Mouse (Mus musculus) neural tube, embryonic 14.5 days (tissue): ENCODE measurements around the gene Ralgps1. TPM values are rescaled to one million over a fixed set of nuclear protein-coding genes. Genes with fewer than 3 reads are reported as not detected.
"Not testable (repeated sequence)": the region's sequence is repeated elsewhere in the genome, so short reads cannot be mapped to it uniquely, and the experiment has no call there.

ENCODE experiments used
- ATAC-seq: fragments of 200-750 bp; cut with Nextera tagmentation; 2 replicates; pipeline ENCODE4 v1.8.0; 2017; ENCODE audit warnings: low read depth, mild to moderate bottlenecking, moderate TSS enrichment, moderate library complexity
- H3K27ac ChIP-seq: fragments of 300-500 bp; sonication (generic); 2 replicates; pipeline ENCODE4 v1.5.1; 2014; ENCODE audit warnings: low read depth, mild to moderate bottlenecking, control low read depth, low read length, moderate library complexity, mixed read lengths
- H3K27me3 ChIP-seq: fragments of 300-500 bp; sonication (generic); 2 replicates; pipeline ENCODE4 v1.6.1; 2014; ENCODE audit warnings: low read length; ENCODE audit not compliant: control insufficient read depth, insufficient read depth
- H3K36me3 ChIP-seq: fragments of 300-500 bp; sonication (generic); 2 replicates; pipeline ENCODE4 v1.6.1; 2014; ENCODE audit warnings: low read length, mixed read lengths; ENCODE audit not compliant: control insufficient read depth, insufficient read depth
- H3K4me1 ChIP-seq: fragments of 300-500 bp; sonication (generic); 2 replicates; pipeline ENCODE4 v1.6.1; 2014; ENCODE audit warnings: low read length; ENCODE audit not compliant: control insufficient read depth, insufficient read depth
- H3K4me2 ChIP-seq: fragments of 300-500 bp; sonication (generic); 2 replicates; pipeline ENCODE4 v1.6.1; 2014; ENCODE audit warnings: mild to moderate bottlenecking, low read depth, low read length, control low read depth
- H3K4me3 ChIP-seq: fragments of 300-500 bp; sonication (generic); 2 replicates; pipeline ENCODE4 v1.5.1; 2014; ENCODE audit warnings: low read depth, low read length, control low read depth, mixed read lengths
- H3K9ac ChIP-seq: fragments of 300-500 bp; sonication (generic); replicated peaks from 2 replicates; pipeline ENCODE4 v1.6.1; 2014; ENCODE audit warnings: low read depth, mild to moderate bottlenecking, control low read depth, low read length, mixed read lengths
- H3K9me3 ChIP-seq: fragments of 300-500 bp; sonication (generic); 2 replicates; pipeline ENCODE4 v1.6.1; 2016; ENCODE audit warnings: low read length; ENCODE audit not compliant: control insufficient read depth
- WGBS: fragments of 180-500 bp; shearing (Covaris S2); extraction: QIAGEN DNeasy Blood & Tissue Kit; methylation state at CpG from one replicate; pipeline ENCODE4 v1.1.7; 2014; 5-methylcytosine and 5-hydroxymethylcytosine counted together
- polyA plus RNA-seq: library from polyadenylated mRNA; unstranded; fragments of >200 nt; fragmentation: Nextera tagmentation; extraction: Ambion mirVana; gene quantifications from 2 replicates; pipeline ENCODE4 v1.2.1, GENCODE M21; 2014

Gene Ralgps1
- polyA plus RNA-seq, 1 experiment from 2014 or later, result 67.3 TPM

DNA sequence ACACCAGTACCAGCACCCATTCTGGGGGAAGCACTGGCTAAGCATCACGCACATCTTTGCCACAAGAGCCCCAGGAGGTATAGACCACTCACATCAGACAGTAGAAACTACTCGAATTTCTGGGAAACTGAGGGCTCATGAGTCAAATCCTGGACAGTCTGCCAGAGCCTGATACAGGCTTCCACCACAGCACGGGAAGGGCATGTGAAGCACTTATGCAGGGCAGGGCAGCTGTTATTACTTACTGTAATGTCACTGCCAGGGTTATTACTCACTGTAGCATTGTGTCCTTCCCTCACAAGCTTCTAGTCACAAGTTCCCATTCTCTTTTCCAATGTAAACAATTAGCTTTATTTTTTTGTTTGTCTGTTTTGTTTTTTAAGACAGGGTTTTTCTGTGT lies 27.9 kb downstream of the Ralgps1 start:
- H3K4me2 ChIP-seq, result no peak overlapping the region
- no peaks in the 10 kb centered on the region; the same call in 1 of the 2 replicates for H3K4me1 ChIP-seq
- no peak overlapping the region for H3K27ac ChIP-seq
- H3K36me3 ChIP-seq, result peaks cover 4% of the 10 kb centered on the region; the same call in 1 of the 2 replicates
- no peak overlapping the region for H3K9ac ChIP-seq
- no peak overlapping the region for H3K4me3 ChIP-seq
- no peaks in the 10 kb centered on the region for H3K9me3 ChIP-seq
- H3K27me3 ChIP-seq, result no peaks in the 10 kb centered on the region
- 68% methylated on average over 3 of the region's 3 CpGs for WGBS
- no peak for ATAC-seq

DNA sequence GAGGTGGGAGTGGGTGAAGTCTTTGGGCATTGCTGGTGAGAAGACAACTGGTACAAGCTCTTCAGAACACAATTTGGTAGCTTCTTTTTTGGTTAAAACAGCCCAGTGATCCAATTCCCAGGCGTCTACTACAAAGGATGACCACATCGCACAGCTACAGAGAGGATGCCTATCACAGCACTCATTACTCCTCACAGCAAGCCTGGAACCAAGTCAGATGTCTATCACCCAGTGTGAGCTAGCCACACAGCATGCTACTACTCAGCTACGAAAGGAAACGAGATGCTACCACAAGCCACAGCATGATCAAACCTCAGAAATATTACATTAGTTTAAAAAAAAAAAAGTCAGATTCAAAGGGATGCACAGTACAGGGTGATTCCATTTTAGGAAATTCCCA lies 29.1 kb downstream of the Ralgps1 start:
- Histone ChIP-seq H3K36me3 (peaks cover 8% of the 10 kb centered on the region), H3K27ac (no peak overlapping the region), H3K4me3 (no peak overlapping the region), H3K9ac (no peak overlapping the region), H3K4me1 (no peaks in the 10 kb centered on the region; the same call in 1 of the 2 replicates), H3K27me3 (no peaks in the 10 kb centered on the region), H3K4me2 (no peak overlapping the region), H3K9me3 (no peaks in the 10 kb centered on the region)
- WGBS, result 79% methylated on average over 4 of the region's 4 CpGs
- no peak for ATAC-seq

DNA sequence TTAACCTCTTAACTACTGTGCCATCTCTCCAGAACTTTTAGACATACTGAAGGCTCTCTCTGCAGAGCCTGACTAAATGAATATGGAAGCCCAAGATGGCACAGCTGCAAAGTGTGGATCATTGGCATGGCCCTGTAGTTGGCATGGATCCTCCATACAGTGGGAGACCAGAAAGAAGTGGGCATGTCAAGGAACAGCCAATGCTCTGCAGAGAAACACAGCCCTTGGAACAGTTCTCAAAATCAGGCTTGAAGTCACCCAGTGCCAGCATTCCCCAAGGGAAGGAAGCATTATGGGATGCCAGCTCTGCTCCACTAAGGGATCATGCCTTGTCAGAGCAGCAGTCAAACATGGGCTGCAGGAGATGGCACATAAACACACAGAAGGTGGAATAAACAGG lies 35.5 kb downstream of the Ralgps1 start:
- Histone ChIP-seq H3K9ac (no peak overlapping the region), H3K36me3 (peaks cover 27% of the 10 kb centered on the region), H3K9me3 (no peaks in the 10 kb centered on the region), H3K4me3 (no peak overlapping the region), H3K27ac (no peak overlapping the region), H3K4me2 (no peak overlapping the region), H3K27me3 (no peaks in the 10 kb centered on the region), H3K4me1 (no peaks in the 10 kb centered on the region)
- ATAC-seq, result no peak

DNA sequence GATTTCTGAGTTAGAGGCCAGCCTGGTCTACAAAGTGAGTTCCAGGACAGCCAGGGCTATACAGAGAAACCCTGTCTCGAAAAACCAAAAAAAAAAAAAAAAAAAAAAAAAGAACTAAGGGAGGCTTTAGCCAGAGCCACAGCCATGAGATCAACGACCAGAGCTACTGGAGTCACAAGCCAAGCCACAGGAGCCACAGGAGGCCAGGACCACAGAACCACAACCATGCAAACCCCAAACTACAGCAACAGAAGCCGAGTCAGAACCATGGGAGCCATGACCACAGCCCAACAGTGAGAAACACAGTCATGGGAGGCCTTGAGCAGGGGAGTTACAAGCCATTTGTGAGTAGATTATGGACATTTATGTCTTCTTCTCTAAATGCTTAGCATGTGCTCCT lies 41.7 kb downstream of the Ralgps1 start:
- Histone ChIP-seq H3K4me2 (no peak overlapping the region), H3K4me3 (no peak overlapping the region), H3K9ac (no peak overlapping the region), H3K4me1 (no peaks in the 10 kb centered on the region), H3K36me3 (no peaks in the 10 kb centered on the region), H3K27me3 (no peaks in the 10 kb centered on the region), H3K27ac (no peak overlapping the region), H3K9me3 (no peaks in the 10 kb centered on the region)
- 91% methylated on average over 2 of the region's 3 CpGs for WGBS
- no peak for ATAC-seq

DNA sequence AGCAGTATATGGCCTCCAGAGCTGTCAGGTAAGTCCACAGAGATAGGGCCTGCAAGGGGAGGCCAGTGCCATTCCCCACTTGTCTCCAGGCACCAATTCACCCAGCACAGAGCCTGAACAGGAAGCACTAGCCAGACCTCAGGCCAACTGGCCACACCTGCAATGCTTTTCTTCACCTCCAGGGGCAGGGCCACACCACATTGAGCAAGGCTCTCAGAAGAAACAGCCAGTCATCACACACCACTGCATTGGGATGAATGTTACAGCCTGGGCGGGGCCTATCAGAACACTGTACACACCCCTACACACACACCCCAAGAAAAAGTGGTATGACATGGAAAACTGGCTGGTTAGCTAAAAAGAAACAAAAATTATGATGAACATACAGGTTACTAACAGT lies 42.3 kb downstream of the Ralgps1 start:
- ATAC-seq, result no peak
- WGBS, result 68% methylated on average over 1 of the region's 1 CpGs

DNA sequence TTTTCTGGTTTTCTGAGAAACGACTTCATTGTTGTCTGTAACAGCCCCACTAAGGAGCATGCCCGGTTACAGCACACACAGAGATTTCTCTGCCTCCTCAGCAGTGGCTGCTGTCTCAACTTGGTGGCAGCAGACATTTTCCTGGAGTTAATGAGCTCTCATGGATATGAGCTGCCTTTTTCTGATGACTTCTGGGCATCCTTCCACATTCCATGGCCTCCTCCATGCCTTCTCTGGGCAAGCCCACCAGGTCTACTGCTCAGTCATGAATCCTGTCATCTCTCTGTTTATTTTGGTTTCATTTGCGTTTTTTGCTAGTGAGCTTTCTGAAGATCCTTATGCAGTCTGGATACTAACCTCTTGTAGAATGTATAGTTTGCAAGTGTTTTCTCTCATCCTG lies 45.9 kb downstream of the Ralgps1 start:
- no peak overlapping the region for H3K4me3 ChIP-seq
- H3K27ac ChIP-seq, result no peak overlapping the region
- no peaks in the 10 kb centered on the region for H3K4me1 ChIP-seq
- H3K27me3 ChIP-seq, result no peaks in the 10 kb centered on the region
- WGBS, result 64% methylated on average over 3 of the region's 3 CpGs
- peaks cover 8% of the 10 kb centered on the region for H3K36me3 ChIP-seq
- no peak overlapping the region for H3K4me2 ChIP-seq
- H3K9me3 ChIP-seq, result no peaks in the 10 kb centered on the region
- no peak for ATAC-seq
- no peak overlapping the region for H3K9ac ChIP-seq

More for the DNA sequence above, 42.3 kb downstream of the Ralgps1 start:
- no peak overlapping the region for H3K4me2 ChIP-seq
- no peak overlapping the region for H3K27ac ChIP-seq
- H3K36me3 ChIP-seq, result peaks cover 5% of the 10 kb centered on the region
- no peak overlapping the region for H3K9ac ChIP-seq
- no peaks in the 10 kb centered on the region for H3K9me3 ChIP-seq
- no peaks in the 10 kb centered on the region for H3K4me1 ChIP-seq
- no peaks in the 10 kb centered on the region for H3K27me3 ChIP-seq
- H3K4me3 ChIP-seq, result no peak overlapping the region

DNA sequence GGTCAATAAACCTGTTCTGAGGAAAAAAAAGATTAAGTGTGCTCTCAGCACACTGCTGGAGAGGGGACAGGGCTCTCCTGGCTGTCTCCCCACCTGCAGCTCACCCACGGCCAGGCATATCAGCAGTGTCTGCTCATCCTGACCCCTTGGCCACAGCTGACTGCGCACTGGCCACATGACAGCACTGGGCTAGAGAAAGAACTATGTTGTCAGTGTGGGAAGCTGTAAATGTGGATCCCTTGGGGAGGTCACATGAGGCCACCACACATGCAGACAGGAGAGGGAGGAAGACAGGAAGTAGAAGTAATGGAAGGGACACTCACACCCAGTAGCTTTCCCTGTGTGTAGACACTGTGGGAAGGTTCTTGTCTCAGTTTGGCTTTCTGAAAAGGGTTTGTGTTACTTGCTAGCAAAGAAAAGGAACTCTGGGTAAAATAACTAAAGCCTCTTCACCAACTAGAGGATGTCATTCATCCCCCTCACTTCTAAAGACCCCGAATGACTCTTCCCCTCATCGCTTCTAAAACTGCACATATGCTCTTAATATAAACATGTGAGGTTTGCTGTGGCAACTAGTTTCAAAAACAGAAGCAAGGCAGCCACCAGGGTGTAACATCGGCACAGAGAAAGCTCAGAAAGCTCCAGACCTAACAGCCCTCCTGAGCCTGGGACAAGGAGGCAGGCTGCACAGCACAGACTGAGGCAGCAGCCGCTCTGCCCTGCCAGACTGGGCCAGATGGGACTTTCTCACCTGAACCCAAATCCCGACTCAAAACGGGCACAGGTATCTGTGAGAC lies 47.3 kb downstream of the Ralgps1 start:
- no peaks in the 10 kb centered on the region for H3K9me3 ChIP-seq
- no peak overlapping the region for H3K9ac ChIP-seq
- H3K4me3 ChIP-seq, result no peak overlapping the region
- no peaks in the 10 kb centered on the region for H3K27me3 ChIP-seq
- no peak for ATAC-seq
- H3K36me3 ChIP-seq, result peaks cover 8% of the 10 kb centered on the region
- 75% methylated on average over 8 of the region's 8 CpGs for WGBS
- no peak overlapping the region for H3K27ac ChIP-seq
- H3K4me2 ChIP-seq, result no peak overlapping the region
- no peaks in the 10 kb centered on the region for H3K4me1 ChIP-seq

DNA sequence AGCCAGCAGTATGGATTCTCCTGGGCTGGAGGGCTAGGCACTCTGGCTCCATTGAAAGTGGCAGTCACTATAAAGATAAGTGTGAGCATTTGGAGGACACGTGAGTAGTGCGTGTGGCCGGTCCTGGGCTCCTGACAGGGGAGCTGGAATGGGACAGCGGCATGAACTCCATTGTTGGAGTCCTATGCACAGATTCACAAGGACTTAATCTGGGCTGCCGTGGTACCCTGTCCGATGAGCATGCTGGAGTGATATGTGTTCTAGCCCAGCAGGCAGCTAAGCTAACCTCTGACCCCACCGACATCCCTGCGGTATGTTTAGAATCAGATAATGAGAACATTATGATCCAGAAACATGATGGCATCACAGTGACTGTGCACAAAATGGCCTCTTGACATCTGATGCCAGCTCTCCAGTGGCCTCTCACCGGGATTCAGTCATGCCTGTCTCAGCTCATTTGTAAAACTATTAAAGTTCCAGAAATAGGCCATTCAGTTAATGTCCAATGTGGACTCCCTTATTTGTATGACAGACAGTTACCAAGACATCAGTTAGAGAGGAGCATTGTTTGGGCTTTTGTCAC lies 48.2 kb downstream of the Ralgps1 start:
- not testable (repeated sequence) for H3K4me1 ChIP-seq, H3K36me3 ChIP-seq, H3K9ac ChIP-seq, ATAC-seq, H3K4me2 ChIP-seq, H3K27me3 ChIP-seq, H3K4me3 ChIP-seq, H3K27ac ChIP-seq, H3K9me3 ChIP-seq
- WGBS, result 57% methylated on average over 9 of the region's 9 CpGs

DNA sequence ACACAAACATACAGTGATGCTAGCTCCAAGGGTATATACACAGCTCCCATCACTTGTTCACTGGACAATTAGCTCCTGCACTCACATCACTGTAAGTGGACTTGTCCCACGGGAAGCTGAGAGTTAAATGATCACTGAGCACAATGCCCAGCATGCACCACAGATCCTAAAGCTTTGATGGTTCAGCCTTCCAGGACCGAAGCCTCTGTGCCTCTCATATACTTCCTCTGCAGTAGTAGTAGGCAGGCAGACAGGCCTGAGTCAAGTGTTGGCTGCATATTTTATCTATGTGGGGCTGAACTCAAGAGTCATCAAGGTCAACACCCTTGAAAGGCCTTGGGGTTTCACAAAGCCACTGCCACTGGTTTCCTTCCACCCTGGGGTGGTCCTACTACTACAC lies 49.6 kb downstream of the Ralgps1 start:
- H3K4me3 ChIP-seq, result no peak overlapping the region
- H3K4me1 ChIP-seq, result no peaks in the 10 kb centered on the region
- WGBS, result 83% methylated on average over 2 of the region's 2 CpGs
- H3K9me3 ChIP-seq, result no peaks in the 10 kb centered on the region
- no peak for ATAC-seq
- no peaks in the 10 kb centered on the region for H3K27me3 ChIP-seq
- H3K9ac ChIP-seq, result no peak overlapping the region
- no peak overlapping the region for H3K4me2 ChIP-seq
- no peak overlapping the region for H3K27ac ChIP-seq
- H3K36me3 ChIP-seq, result peaks cover 8% of the 10 kb centered on the region
